ENCODE assay signal across 9 mouse cellular contexts in genomic region chr11:81996172-81996841, GRCm38 (mm10). TPM values are rescaled to one million over a fixed set of nuclear protein-coding genes. Genes with fewer than 3 reads are reported as not detected.
DNase-seq lines count a peak whose midpoint lies in the region; ATAC-seq and TF ChIP-seq lines count a peak whose summit lies in the region.
"Had no signal": no experiment of that assay in that cellular context is flagged by ENCODE, and none has a peak within 500 bp of the region (broad histone marks: within the 10 kb centered on the region; RNA-seq: fewer than 3 reads in every experiment).

No protein-coding gene starts in this region.

- H3K4me3 ChIP-seq in intestine, embryonic 14.5 days (ENCODE audit: low read depth, low read length): no peak overlapping the region
- no peak overlapping the region for H3K4me3 ChIP-seq in intestine, embryonic 16.5 days (ENCODE audit: low read length)
- no peak overlapping the region for H3K4me3 ChIP-seq in forebrain, postnatal 0 days (ENCODE audit: low read depth, low read length)
- H3K4me3 ChIP-seq in hindbrain, postnatal 0 days (ENCODE audit: low read length): no peak overlapping the region
- H3K4me3 ChIP-seq: embryonic facial prominence, embryonic 12.5 days had no signal

- no peaks in the 10 kb centered on the region for H3K36me3 ChIP-seq in intestine, embryonic 14.5 days (ENCODE audit: control insufficient read depth, insufficient read depth, low read length)
- no peaks in the 10 kb centered on the region for H3K36me3 ChIP-seq in intestine, embryonic 16.5 days (ENCODE audit: control insufficient read depth, insufficient read depth, low read length)
- H3K36me3 ChIP-seq in forebrain, postnatal 0 days (ENCODE audit: insufficient read depth): no peaks in the 10 kb centered on the region
- H3K36me3 ChIP-seq in hindbrain, postnatal 0 days (ENCODE audit: insufficient read depth, low read length): no peaks in the 10 kb centered on the region
- H3K36me3 ChIP-seq: embryonic facial prominence, embryonic 12.5 days had no signal

- no peaks in the 10 kb centered on the region for H3K4me1 ChIP-seq in intestine, embryonic 14.5 days (replicated peaks; ENCODE audit: control insufficient read depth, insufficient read depth, low read length)
- no peaks in the 10 kb centered on the region for H3K4me1 ChIP-seq in intestine, embryonic 16.5 days (ENCODE audit: control insufficient read depth, insufficient read depth, low read length)
- H3K4me1 ChIP-seq in forebrain, postnatal 0 days (ENCODE audit: insufficient read depth): no peaks in the 10 kb centered on the region
- no peaks in the 10 kb centered on the region for H3K4me1 ChIP-seq in hindbrain, postnatal 0 days (ENCODE audit: insufficient read depth, low read length)

- no peak overlapping the region for H3K9ac ChIP-seq in intestine, embryonic 14.5 days (ENCODE audit: low read length)
- no peak overlapping the region for H3K9ac ChIP-seq in intestine, embryonic 16.5 days (ENCODE audit: low read depth, low read length)
- no peak overlapping the region for H3K9ac ChIP-seq in forebrain, postnatal 0 days
- H3K9ac ChIP-seq in hindbrain, postnatal 0 days (replicated peaks; ENCODE audit: low read length): no peak overlapping the region
- H3K9ac ChIP-seq: embryonic facial prominence, embryonic 12.5 days had no signal

- no peak overlapping the region for H3K4me2 ChIP-seq in intestine, embryonic 14.5 days (ENCODE audit: low read length)
- H3K4me2 ChIP-seq in intestine, embryonic 16.5 days (ENCODE audit: low read depth, low read length): no peak overlapping the region
- no peak overlapping the region for H3K4me2 ChIP-seq in forebrain, postnatal 0 days (ENCODE audit: low read depth)
- H3K4me2 ChIP-seq in hindbrain, postnatal 0 days (ENCODE audit: low read depth, low read length): no peak overlapping the region
- H3K4me2 ChIP-seq: embryonic facial prominence, embryonic 12.5 days had no signal

- H3K9me3 ChIP-seq in intestine, embryonic 14.5 days (ENCODE audit: control insufficient read depth, low read length): no peaks in the 10 kb centered on the region
- H3K9me3 ChIP-seq in intestine, embryonic 16.5 days (ENCODE audit: control insufficient read depth, low read length): no peaks in the 10 kb centered on the region
- no peaks in the 10 kb centered on the region for H3K9me3 ChIP-seq in forebrain, postnatal 0 days (ENCODE audit: low read length)
- no peaks in the 10 kb centered on the region for H3K9me3 ChIP-seq in hindbrain, postnatal 0 days (ENCODE audit: low read length)
- H3K9me3 ChIP-seq: embryonic facial prominence, embryonic 12.5 days had no signal

- no peaks in the 10 kb centered on the region for H3K27me3 ChIP-seq in intestine, embryonic 14.5 days (replicated peaks; ENCODE audit: control insufficient read depth, insufficient read depth, low read length)
- H3K27me3 ChIP-seq in intestine, embryonic 16.5 days (replicated peaks; ENCODE audit: control insufficient read depth, insufficient read depth, low read length): no peaks in the 10 kb centered on the region
- H3K27me3 ChIP-seq in forebrain, postnatal 0 days (ENCODE audit: insufficient read depth, low read length): no peaks in the 10 kb centered on the region
- H3K27me3 ChIP-seq in hindbrain, postnatal 0 days (ENCODE audit: insufficient read depth, low read length): no peaks in the 10 kb centered on the region
- H3K27me3 ChIP-seq: embryonic facial prominence, embryonic 12.5 days had no signal

- ATAC-seq in intestine, embryonic 14.5 days (replicated peaks; ENCODE audit: low FRiP score, low TSS enrichment, low read depth): no peak; the same call in 1 of the 2 replicates
- ATAC-seq in intestine, embryonic 16.5 days: no peak
- ATAC-seq in forebrain, postnatal 0 days: peak; percentile 59; the same call in 1 of the 2 replicates
- peak; percentile 62; the same call in 1 of the 2 replicates for ATAC-seq in hindbrain, postnatal 0 days

- 66% methylated on average over 10 of the region's 10 CpGs for WGBS in intestine, embryonic 14.5 days
- WGBS in intestine, embryonic 16.5 days: 68% methylated on average over 10 of the region's 10 CpGs
- WGBS in forebrain, postnatal 0 days: 62% methylated on average over 10 of the region's 10 CpGs
- 51% methylated on average over 10 of the region's 10 CpGs for WGBS in hindbrain, postnatal 0 days

- peak; percentile 92 for DNase-seq in intestine, embryonic 14.5 days (ENCODE audit: low spot score)
- peak; percentile 14 for DNase-seq in c-Kit-positive CD71-positive TER-119-negative erythroid progenitor cells, embryonic 14.5 days (ENCODE audit: low read depth)
- DNase-seq in forebrain, postnatal 0 days: peak; percentile 93
- peak; percentile 83 for DNase-seq in hindbrain, postnatal 0 days (ENCODE audit: low spot score)
- DNase-seq in left cerebral cortex, postnatal 25 days (ENCODE audit: low spot score in 2 of 2): peak; percentile 81 to 88
- DNase-seq in naive thymus-derived CD4-positive, alpha-beta T cell, adult 2 months (ENCODE audit: low read depth): peak; percentile 69
- peak; percentile 50 to 82 for DNase-seq in spleen, postnatal 4 days (ENCODE audit: low spot score in 2 of 2)

- intact Hi-C loops in left cerebral cortex, postnatal 25 days (cut with DNase I): loop anchor here (1.0 to 5.0 kb wide), 3 partner anchors 41 to 896 kb away; partner anchors contain the start of genes Ccl2, Fndc8, Gm17268 and Rad51d

- H3K27ac ChIP-seq in intestine, embryonic 14.5 days (ENCODE audit: low read depth): no peak overlapping the region
- H3K27ac ChIP-seq in intestine, embryonic 16.5 days (ENCODE audit: low read length): no peak overlapping the region
- H3K27ac ChIP-seq in forebrain, postnatal 0 days (ENCODE audit: low read depth, low read length): no peak overlapping the region
- no peak overlapping the region for H3K27ac ChIP-seq in hindbrain, postnatal 0 days
- H3K27ac ChIP-seq: embryonic facial prominence, embryonic 12.5 days had no signal

- TF ChIP-seq CTCF in forebrain, postnatal 0 days (IDR thresholded peaks at IDR 0.05; ENCODE audit: low read depth): peak; percentile 100
- TF ChIP-seq CTCF in hindbrain, postnatal 0 days (IDR thresholded peaks at IDR 0.05; ENCODE audit: low read depth): peak; percentile 100

RNA-seq across cellular contexts. Expression of gene Asic2, which starts 28.1 kb away (rescaled TPM):
- polyA plus RNA-seq in intestine, embryonic 14.5 days (2014; fragmentation: Nextera tagmentation; extraction: Ambion mirVana): 0.16 and 0.22 TPM in 2 replicates
- polyA plus RNA-seq in intestine, embryonic 16.5 days (2015; fragmentation: Nextera tagmentation; extraction: Ambion mirVana): 0.15 and 0.16 TPM in 2 replicates
- total RNA-seq in forebrain, postnatal 0 days (2014; rRNA removed): 28.9 and 37.2 TPM in 2 replicates
- polyA plus RNA-seq in forebrain, postnatal 0 days (2015; fragmentation: Nextera tagmentation; extraction: Ambion mirVana): 11.5 and 15.5 TPM in 2 replicates
- 55.2 and 57.3 TPM in 2 replicates for total RNA-seq in hindbrain, postnatal 0 days (2014; rRNA removed)
- polyA plus RNA-seq in hindbrain, postnatal 0 days (2015; fragmentation: Nextera tagmentation; extraction: Ambion mirVana): 18.3 and 19.2 TPM in 2 replicates
- 10 to 100 TPM; 78.0 to 80.2 TPM for total RNA-seq in left cerebral cortex, postnatal 25 days (2021)

RNA-seq across cellular contexts. Expression of gene Ccl2, which starts 39.1 kb away (rescaled TPM):
- polyA plus RNA-seq in intestine, embryonic 14.5 days (2014; fragmentation: Nextera tagmentation; extraction: Ambion mirVana): 14.0 and 17.4 TPM in 2 replicates
- 6.7 and 8.3 TPM in 2 replicates for polyA plus RNA-seq in intestine, embryonic 16.5 days (2015; fragmentation: Nextera tagmentation; extraction: Ambion mirVana)
- total RNA-seq in forebrain, postnatal 0 days (2014; rRNA removed): 0.85 and 2.4 TPM in 2 replicates
- polyA plus RNA-seq in forebrain, postnatal 0 days (2015; fragmentation: Nextera tagmentation; extraction: Ambion mirVana): 1.3 and 1.6 TPM in 2 replicates
- total RNA-seq in hindbrain, postnatal 0 days (2014; rRNA removed): 0.25 TPM in 1 of 2 replicates, not detected in the other
- polyA plus RNA-seq in hindbrain, postnatal 0 days (2015; fragmentation: Nextera tagmentation; extraction: Ambion mirVana): 1.5 and 1.6 TPM in 2 replicates
- not detected for total RNA-seq in left cerebral cortex, postnatal 25 days (2021)

RNA-seq across cellular contexts. Expression of gene Gm17268, which starts 42.1 kb away (rescaled TPM):
- not detected in 2 replicates for polyA plus RNA-seq in intestine, embryonic 14.5 days (2014; fragmentation: Nextera tagmentation; extraction: Ambion mirVana)
- not detected in 2 replicates for polyA plus RNA-seq in intestine, embryonic 16.5 days (2015; fragmentation: Nextera tagmentation; extraction: Ambion mirVana)
- total RNA-seq in forebrain, postnatal 0 days (2014; rRNA removed): not detected in 2 replicates
- not detected in 2 replicates for polyA plus RNA-seq in forebrain, postnatal 0 days (2015; fragmentation: Nextera tagmentation; extraction: Ambion mirVana)
- not detected in 2 replicates for total RNA-seq in hindbrain, postnatal 0 days (2014; rRNA removed)
- not detected in 2 replicates for polyA plus RNA-seq in hindbrain, postnatal 0 days (2015; fragmentation: Nextera tagmentation; extraction: Ambion mirVana)
- not detected for total RNA-seq in left cerebral cortex, postnatal 25 days (2021)
- polyA plus RNA-seq: embryonic facial prominence, embryonic 12.5 days had no signal

RNA-seq across cellular contexts. Expression of gene Ccl7, which starts 49.2 kb away (rescaled TPM):
- 3.6 TPM in 2 replicates for polyA plus RNA-seq in intestine, embryonic 14.5 days (2014; fragmentation: Nextera tagmentation; extraction: Ambion mirVana)
- 3.0 and 3.1 TPM in 2 replicates for polyA plus RNA-seq in intestine, embryonic 16.5 days (2015; fragmentation: Nextera tagmentation; extraction: Ambion mirVana)
- total RNA-seq in forebrain, postnatal 0 days (2014; rRNA removed): 0.23 TPM in 1 of 2 replicates, not detected in the other
- polyA plus RNA-seq in forebrain, postnatal 0 days (2015; fragmentation: Nextera tagmentation; extraction: Ambion mirVana): 1.2 and 3.0 TPM in 2 replicates
- 0.42 TPM in 1 of 2 replicates, not detected in the other for total RNA-seq in hindbrain, postnatal 0 days (2014; rRNA removed)
- 1.1 and 1.9 TPM in 2 replicates for polyA plus RNA-seq in hindbrain, postnatal 0 days (2015; fragmentation: Nextera tagmentation; extraction: Ambion mirVana)
- not detected for total RNA-seq in left cerebral cortex, postnatal 25 days (2021)

Comparison
In these comparisons a context has a peak if more than half of its experiments do, and no peak if none do; other contexts are left out.
1. ATAC-seq: peak in forebrain, postnatal 0 days (single experiment) and hindbrain, postnatal 0 days (single experiment); none in intestine, embryonic 14.5 days (single experiment) and intestine, embryonic 16.5 days (single experiment).
2. DNase-seq: peak in every context shown above with its lines; median percentile 93 in forebrain, postnatal 0 days; 92 in intestine, embryonic 14.5 days; 84 in left cerebral cortex, postnatal 25 days; 83 in hindbrain, postnatal 0 days; 69 in naive thymus-derived CD4-positive, alpha-beta T cell, adult 2 months; 66 in spleen, postnatal 4 days; 14 in c-Kit-positive CD71-positive TER-119-negative erythroid progenitor cells, embryonic 14.5 days.
3. RNA of gene Asic2, which starts 28.1 kb away (polyA plus RNA-seq): 18.3 to 19.2 TPM in hindbrain, postnatal 0 days and 11.5 to 15.5 TPM in forebrain, postnatal 0 days; 0.16 to 0.22 TPM in intestine, embryonic 14.5 days and 0.15 to 0.16 TPM in intestine, embryonic 16.5 days; every median in the first group is over 10 times any median in the second.